Mouse (Mus musculus) MEL (cell line): ENCODE measurements around the gene Ppp6r3.

Source experiments
- CHD2 ChIP-seq: IDR thresholded peaks from 2 replicates; pipeline ENCODE4 v1.6.1; 2011; ENCODE audit warnings: low read length, improper control_type of control experiment
- CTCF ChIP-seq, 3 experiments: IDR thresholded peaks in 2 of 3; conservative IDR thresholded peaks in 1 of 3; 2 replicates each; pipeline ENCODE4 v1.5.1; 2011 to 2012; ENCODE audit warnings: low read length in 3 of 3, low read depth in 2 of 3, mild to moderate bottlenecking in 2 of 3, improper control_type of control experiment in 1 of 3, inconsistent platforms in 1 of 3, mixed read lengths in 1 of 3, moderate library complexity in 1 of 3; ENCODE audit not compliant: control insufficient read depth in 1 of 3, insufficient read depth in 1 of 3, poor library complexity in 1 of 3, severe bottlenecking in 1 of 3
- EP300 ChIP-seq, 2 experiments: IDR thresholded peaks; 2 replicates each; pipeline ENCODE4 v1.6.1; 2011; ENCODE audit warnings: improper control_type of control experiment in 2 of 2, low read length in 2 of 2, low read depth in 1 of 2, mild to moderate bottlenecking in 1 of 2
- GABPA ChIP-seq: IDR thresholded peaks from 2 replicates; pipeline ENCODE4 v1.6.1; 2012; ENCODE audit warnings: low read depth, mild to moderate bottlenecking, inconsistent platforms, low read length, improper control_type of control experiment, moderate library complexity
- JUND ChIP-seq: IDR thresholded peaks from 2 replicates; pipeline ENCODE4 v1.6.1; 2011; ENCODE audit warnings: low read depth, mild to moderate bottlenecking, improper control_type of control experiment, low read length
- MAFK ChIP-seq: IDR thresholded peaks from 2 replicates; pipeline ENCODE4 v1.6.1; 2011; ENCODE audit warnings: low read depth, mild to moderate bottlenecking, low read length, improper control_type of control experiment, borderline replicate concordance
- MAX ChIP-seq: IDR thresholded peaks from 2 replicates; pipeline ENCODE4 v1.6.1; 2011; ENCODE audit warnings: low read length, improper control_type of control experiment
- POLR2A ChIP-seq, 2 experiments: IDR thresholded peaks; 2 replicates each; pipeline ENCODE4 v1.6.1; 2011 to 2012; ENCODE audit warnings: low read length in 2 of 2, mild to moderate bottlenecking in 2 of 2, control low read depth in 1 of 2, improper control_type of control experiment in 1 of 2, low read depth in 1 of 2, moderate library complexity in 1 of 2; ENCODE audit not compliant: control insufficient read depth in 1 of 2, insufficient read depth in 1 of 2, poor library complexity in 1 of 2
- TAL1 ChIP-seq: IDR thresholded peaks from 2 replicates; pipeline ENCODE4 v1.6.1; 2012; ENCODE audit warnings: mild to moderate bottlenecking, inconsistent platforms, low read length, moderate library complexity, mixed read lengths

GRCm38 (mm10) chr19:3575632-3576384 is at the start of gene Ppp6r3:
- TF ChIP-seq GABPA, result no peak
- TF ChIP-seq CHD2, result peak; percentile 78
- TF ChIP-seq MAFK, result peak; percentile 99
- TF ChIP-seq TAL1, result no peak; the same call in 1 of the 2 replicates
- TF ChIP-seq CTCF (IDR thresholded peaks at IDR 0.05 in 2 of 3, conservative IDR thresholded peaks at IDR 0.05 in 1 of 3; ENCODE audit: control insufficient read depth in 1 of 3, insufficient read depth in 1 of 3, low read depth in 2 of 3, low read length in 3 of 3, poor library complexity in 1 of 3, severe bottlenecking in 1 of 3), result no peak
- TF ChIP-seq MAX, result peak; percentile 58; the same call in 1 of the 2 replicates
- no peak for TF ChIP-seq EP300 (IDR thresholded peaks at IDR 0.05; ENCODE audit: low read depth in 1 of 2, low read length in 2 of 2)
- TF ChIP-seq POLR2A (IDR thresholded peaks at IDR 0.05; ENCODE audit: control insufficient read depth in 1 of 2, insufficient read depth in 1 of 2, low read depth in 1 of 2, low read length in 2 of 2, poor library complexity in 1 of 2), result peak; percentile 61 to 80; a peak in 2 of 4 replicates
- no peak for TF ChIP-seq JUND
